Mouse (Mus musculus): ENCODE results near the gene Pithd1. TPM values are rescaled to one million over a fixed set of nuclear protein-coding genes. Genes with fewer than 3 reads are reported as not detected.
"Not testable (repeated sequence)": the region's sequence is repeated elsewhere in the genome, so short reads cannot be mapped to it uniquely, and the experiment has no call there.

The Pithd1 gene
- polyA plus RNA-seq, 1 experiment from 2014 or later, result 63.3 TPM

DNA sequence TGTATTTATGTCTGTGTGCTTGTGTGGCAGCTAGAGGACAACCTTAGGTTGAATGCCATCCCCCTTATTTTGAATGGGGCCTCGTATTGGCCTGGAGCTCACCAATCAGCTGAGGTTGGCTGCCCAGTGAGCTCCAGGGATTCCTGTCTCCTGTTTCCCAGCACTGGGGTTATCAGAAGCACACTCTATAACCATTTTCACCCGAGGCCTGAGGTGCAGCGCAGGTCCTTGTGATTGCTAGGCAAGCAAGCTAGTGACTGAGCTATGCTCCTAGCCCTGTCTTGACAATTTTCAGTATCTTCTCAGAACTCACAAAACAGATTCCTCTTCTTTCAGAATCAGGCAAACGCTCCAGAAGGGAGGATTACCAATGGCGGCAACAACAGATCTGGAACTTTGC lies 2.5 kb downstream of the Pithd1 start:
- no peaks in the 10 kb centered on the region for H3K27me3 ChIP-seq (replicated peaks)

DNA sequence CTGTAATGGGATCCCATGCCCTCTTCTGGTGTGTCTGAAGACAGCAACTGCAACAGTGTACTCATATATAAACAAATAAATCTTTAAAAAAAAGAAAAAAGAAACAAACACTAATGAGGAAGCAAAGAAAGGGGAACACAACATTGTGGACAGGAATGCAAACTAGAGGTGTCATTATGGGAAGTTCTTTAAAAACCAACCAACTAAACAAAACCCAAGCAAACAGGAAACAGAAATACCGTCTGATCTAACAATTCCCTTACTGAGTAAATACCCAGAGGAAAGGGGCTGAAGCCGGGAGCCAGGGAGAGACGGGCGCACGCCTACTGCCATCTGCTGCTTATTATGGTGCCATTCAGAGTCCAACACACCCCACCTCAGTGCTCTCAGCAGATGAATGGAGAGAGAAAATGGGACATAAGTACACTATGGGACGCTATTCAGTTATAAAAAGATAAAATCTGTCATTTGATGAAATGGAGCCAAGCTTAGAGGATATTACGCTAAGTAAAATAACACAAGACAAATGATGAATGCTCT lies 5.5 kb downstream of the Pithd1 start:
- H3K27ac ChIP-seq, result no peak overlapping the region
- peaks cover 10% of the 10 kb centered on the region for H3K4me1 ChIP-seq
- no peaks in the 10 kb centered on the region for H3K9me3 ChIP-seq
- H3K4me3 ChIP-seq, result no peak overlapping the region
- peaks cover 42% of the 10 kb centered on the region for H3K36me3 ChIP-seq
- no peak for ATAC-seq (ENCODE audit: low FRiP score, low read depth)
- 89% methylated on average over 7 of the region's 7 CpGs for WGBS
- H3K27me3 ChIP-seq (replicated peaks), result no peaks in the 10 kb centered on the region
- no peak overlapping the region for H3K9ac ChIP-seq
- no peak overlapping the region for H3K4me2 ChIP-seq (replicated peaks)

More for the DNA sequence above, 2.5 kb downstream of the Pithd1 start:
- no peak overlapping the region for H3K27ac ChIP-seq
- H3K4me3 ChIP-seq, result no peak overlapping the region
- H3K36me3 ChIP-seq, result peaks cover 25% of the 10 kb centered on the region
- H3K9me3 ChIP-seq, result no peaks in the 10 kb centered on the region
- ATAC-seq (ENCODE audit: low FRiP score, low read depth), result no peak
- peak overlapping the region; percentile 12; the same call in 1 of the 2 replicates for H3K4me2 ChIP-seq (replicated peaks)
- H3K4me1 ChIP-seq, result peaks cover 17% of the 10 kb centered on the region
- WGBS, result 89% methylated on average over 5 of the region's 5 CpGs
- H3K9ac ChIP-seq, result no peak overlapping the region

DNA sequence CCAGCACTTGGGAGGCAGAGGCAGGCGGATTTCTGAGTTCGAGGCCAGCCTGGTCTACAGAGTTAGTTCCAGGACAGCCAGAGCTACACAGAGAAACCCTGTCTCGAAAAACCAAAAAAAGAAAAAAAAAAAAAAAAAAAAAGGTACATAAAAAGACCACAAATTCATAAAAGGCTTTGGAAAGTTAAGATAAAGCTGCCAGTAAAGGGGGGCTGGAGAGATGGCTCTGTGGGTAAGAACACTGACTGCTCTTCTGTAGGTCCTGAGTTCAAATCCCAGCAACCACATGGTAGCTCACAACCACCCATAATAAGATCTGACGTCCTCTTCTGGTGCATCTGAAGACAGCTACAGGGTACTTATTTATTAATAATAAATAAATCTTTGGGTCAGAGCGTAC lies 6.8 kb downstream of the Pithd1 start:
- H3K4me3 ChIP-seq; H3K9ac ChIP-seq; H3K27me3 ChIP-seq (replicated peaks); H3K27ac ChIP-seq; H3K4me2 ChIP-seq (replicated peaks); H3K4me1 ChIP-seq; ATAC-seq (ENCODE audit: low FRiP score, low read depth); H3K9me3 ChIP-seq: not testable (repeated sequence)
- WGBS, result 95% methylated on average over 5 of the region's 5 CpGs
- peaks cover 56% of the 10 kb centered on the region for H3K36me3 ChIP-seq

DNA sequence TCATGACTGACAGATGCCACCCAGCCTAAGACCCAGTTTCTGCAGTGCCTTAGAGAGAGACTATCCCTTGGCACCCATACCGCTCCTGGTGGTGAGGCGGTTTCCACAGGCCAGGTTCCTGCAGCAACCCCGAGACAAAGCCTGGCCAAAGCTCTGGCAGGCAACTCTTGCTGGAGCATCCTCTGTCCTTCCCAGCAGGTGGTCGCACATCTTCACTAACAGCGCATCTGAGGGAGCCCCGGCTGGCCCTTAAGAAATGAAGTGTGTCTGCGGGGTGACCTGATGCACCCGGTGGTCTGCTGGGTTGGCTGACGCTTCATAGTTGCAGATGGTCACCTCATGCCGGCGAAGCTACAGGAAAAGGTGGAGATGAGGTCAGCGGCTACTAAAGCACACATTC lies 10.9 kb downstream of the Pithd1 start:
- no peaks in the 10 kb centered on the region for H3K9me3 ChIP-seq
- peaks cover 14% of the 10 kb centered on the region for H3K4me1 ChIP-seq
- ATAC-seq (ENCODE audit: low FRiP score, low read depth), result no peak
- no peak overlapping the region for H3K27ac ChIP-seq
- H3K36me3 ChIP-seq, result peaks cover 41% of the 10 kb centered on the region
- H3K4me2 ChIP-seq (replicated peaks), result no peak overlapping the region
- 88% methylated on average over 12 of the region's 12 CpGs for WGBS
- no peak overlapping the region for H3K4me3 ChIP-seq
- H3K9ac ChIP-seq, result no peak overlapping the region
- H3K27me3 ChIP-seq (replicated peaks), result no peaks in the 10 kb centered on the region

DNA sequence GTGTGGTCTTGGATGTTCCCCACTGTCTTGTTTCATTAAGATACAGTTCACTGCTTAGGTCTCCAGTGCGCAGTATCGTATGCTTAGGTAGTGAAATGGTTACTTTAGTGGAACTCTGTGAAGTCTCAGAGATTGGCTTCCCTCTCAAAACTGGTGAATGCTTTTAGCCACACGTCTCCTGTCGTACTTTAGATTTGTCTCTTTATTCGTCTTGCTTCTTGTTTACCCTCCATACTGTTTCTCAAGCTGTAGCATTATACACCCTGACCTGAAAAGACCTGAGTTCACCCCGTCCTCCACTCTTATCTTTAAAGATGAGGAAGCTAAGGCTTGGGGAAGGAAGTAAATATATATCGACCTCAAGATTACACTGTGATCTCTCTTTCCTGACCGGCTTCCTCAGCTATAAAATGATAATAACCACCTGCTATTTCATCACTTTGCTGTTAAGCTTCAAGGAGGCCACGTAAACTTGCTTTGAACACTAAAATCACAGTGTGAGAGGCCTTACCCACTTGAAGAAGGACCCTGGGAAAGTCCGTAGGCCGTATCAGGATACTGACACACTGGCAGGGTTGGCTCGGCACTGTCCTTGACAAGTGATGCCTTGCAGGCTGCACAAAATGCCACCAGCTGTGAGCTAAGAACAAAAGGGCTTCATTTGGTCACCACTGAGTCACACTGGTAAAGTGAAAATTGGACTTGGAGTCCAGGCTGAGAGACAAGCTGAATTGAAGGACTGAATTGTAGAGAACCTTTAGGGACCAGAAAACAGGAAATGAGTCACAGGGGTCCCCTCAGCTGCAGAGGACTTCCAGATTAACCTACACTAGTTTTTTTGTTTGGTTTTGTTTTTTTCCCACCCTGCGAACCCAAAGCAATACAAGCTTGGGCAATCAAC lies 13.9 kb downstream of the Pithd1 start:
- no peaks in the 10 kb centered on the region for H3K27me3 ChIP-seq (replicated peaks)
- H3K27ac ChIP-seq, result no peak overlapping the region
- peak overlapping the region; percentile 99 for H3K4me2 ChIP-seq (replicated peaks)
- peaks cover 60% of the 10 kb centered on the region for H3K36me3 ChIP-seq
- peak overlapping the region; percentile 100 for H3K4me3 ChIP-seq
- H3K4me1 ChIP-seq, result peaks cover 22% of the 10 kb centered on the region
- H3K9ac ChIP-seq, result peak overlapping the region; percentile 93; the same call in 1 of the 2 replicates
- ATAC-seq (ENCODE audit: low FRiP score, low read depth), result no peak
- H3K9me3 ChIP-seq, result no peaks in the 10 kb centered on the region
- WGBS, result 78% methylated on average over 13 of the region's 13 CpGs

DNA sequence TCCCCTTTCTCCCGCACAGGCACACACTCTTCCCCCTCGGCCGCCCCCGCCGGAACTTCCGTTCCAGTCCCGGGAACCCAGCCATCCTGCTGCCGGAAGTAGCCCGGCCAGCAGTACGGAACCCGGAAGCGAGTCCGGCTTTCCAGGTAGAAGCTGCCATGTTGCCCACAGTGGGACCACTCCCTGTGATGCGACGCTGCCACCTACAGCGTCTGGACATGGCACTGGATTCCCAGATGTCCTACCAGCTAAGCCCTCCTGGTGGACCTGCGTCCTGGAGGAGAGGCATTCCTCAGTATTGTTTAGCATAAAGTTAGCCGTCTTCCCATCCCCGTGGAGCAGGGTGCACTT lies 14.5 kb downstream of the Pithd1 start, which contains the start of gene Lypla2:
Gene Lypla2 (minus strand): TSS at position 71 of the 351 bp plus-strand sequence.
- Histone ChIP-seq H3K4me1 (peaks cover 22% of the 10 kb centered on the region), H3K4me2 (replicated peaks) (peak within 1 kb of the TSS; percentile 99), H3K4me3 (peak within 1 kb of the TSS; percentile 100), H3K36me3 (peaks cover 66% of the 10 kb centered on the region), H3K27me3 (replicated peaks) (no peaks in the 10 kb centered on the region), H3K27ac (no peak within 1 kb of the TSS), H3K9ac (peak within 1 kb of the TSS; percentile 93), H3K9me3 (no peaks in the 10 kb centered on the region)
- WGBS, result under 1% methylated on average over 17 of the region's 19 CpGs
- peak; percentile 79 for ATAC-seq (ENCODE audit: low FRiP score, low read depth)

DNA sequence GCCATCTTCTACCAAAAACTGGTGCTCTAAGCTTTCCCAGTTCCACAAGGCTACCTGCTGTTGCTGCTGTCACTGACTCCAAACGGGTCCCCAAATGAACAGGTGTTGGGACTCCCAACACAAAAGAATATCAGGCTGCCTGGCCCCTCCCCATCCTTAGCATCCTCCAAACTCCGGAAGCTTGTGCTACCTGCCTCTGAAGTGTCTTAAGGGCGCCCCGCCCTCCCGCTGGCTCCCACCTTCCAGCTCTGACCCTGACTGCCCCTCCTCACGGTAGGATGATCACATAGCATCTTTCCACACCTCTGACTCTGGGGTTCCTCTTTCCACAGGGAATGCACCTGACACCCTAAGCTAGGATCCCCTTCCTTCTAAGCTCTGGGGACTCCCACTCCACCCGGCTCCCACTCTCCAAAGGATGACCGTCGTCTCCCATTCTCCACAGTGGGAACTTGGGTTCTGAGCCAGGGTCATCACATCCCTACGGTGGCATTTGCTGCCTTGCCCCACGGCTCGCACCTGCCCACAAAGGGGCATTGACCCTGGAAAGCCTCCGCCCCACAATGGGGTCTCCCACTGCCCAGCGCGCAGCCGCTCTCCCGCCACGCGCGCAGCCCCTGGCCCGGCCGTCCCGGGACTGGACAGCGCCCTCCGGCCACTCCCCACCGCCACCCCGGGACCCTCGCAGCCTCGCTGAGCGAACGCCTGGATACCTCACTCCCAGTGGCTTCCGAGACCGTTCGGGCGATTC lies 15.1 kb downstream of the Pithd1 start:
- peak; percentile 65 for ATAC-seq (ENCODE audit: low FRiP score, low read depth)
- no peaks in the 10 kb centered on the region for H3K9me3 ChIP-seq
- peak overlapping the region; percentile 99 for H3K4me2 ChIP-seq (replicated peaks)
- no peak overlapping the region for H3K27ac ChIP-seq
- peak overlapping the region; percentile 93 for H3K9ac ChIP-seq
- under 1% methylated on average over 35 of the region's 35 CpGs for WGBS
- no peaks in the 10 kb centered on the region for H3K27me3 ChIP-seq (replicated peaks)
- peak overlapping the region; percentile 100 for H3K4me3 ChIP-seq
- H3K4me1 ChIP-seq, result peaks cover 22% of the 10 kb centered on the region
- H3K36me3 ChIP-seq, result peaks cover 69% of the 10 kb centered on the region

DNA sequence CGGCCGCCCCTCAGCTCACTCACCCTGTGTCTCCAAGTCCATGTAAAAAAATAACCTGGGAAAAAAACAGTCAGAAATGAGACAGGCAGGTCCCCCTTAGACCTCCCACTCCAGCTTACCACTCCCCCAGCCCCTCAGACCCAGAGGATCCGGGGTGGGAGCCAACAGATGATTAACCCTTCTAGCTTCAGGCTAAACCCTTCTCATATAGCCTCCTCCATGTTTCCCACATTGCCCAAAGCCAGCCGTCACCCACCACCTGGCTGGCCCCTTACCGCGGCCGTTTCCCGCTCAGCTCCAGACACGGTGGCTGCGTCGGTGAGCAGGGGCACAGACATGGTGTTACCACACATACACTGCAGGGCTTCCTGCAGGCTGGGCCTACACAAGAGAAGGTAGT lies 16.5 kb downstream of the Pithd1 start:
- ATAC-seq (ENCODE audit: low FRiP score, low read depth), result no peak
- Histone ChIP-seq H3K4me1 (peaks cover 22% of the 10 kb centered on the region), H3K4me2 (replicated peaks) (peak overlapping the region; percentile 99), H3K27ac (no peak overlapping the region), H3K36me3 (peaks cover 67% of the 10 kb centered on the region), H3K27me3 (replicated peaks) (no peaks in the 10 kb centered on the region), H3K4me3 (no peak overlapping the region), H3K9ac (no peak overlapping the region), H3K9me3 (no peaks in the 10 kb centered on the region)
- WGBS, result 94% methylated on average over 11 of the region's 11 CpGs

DNA sequence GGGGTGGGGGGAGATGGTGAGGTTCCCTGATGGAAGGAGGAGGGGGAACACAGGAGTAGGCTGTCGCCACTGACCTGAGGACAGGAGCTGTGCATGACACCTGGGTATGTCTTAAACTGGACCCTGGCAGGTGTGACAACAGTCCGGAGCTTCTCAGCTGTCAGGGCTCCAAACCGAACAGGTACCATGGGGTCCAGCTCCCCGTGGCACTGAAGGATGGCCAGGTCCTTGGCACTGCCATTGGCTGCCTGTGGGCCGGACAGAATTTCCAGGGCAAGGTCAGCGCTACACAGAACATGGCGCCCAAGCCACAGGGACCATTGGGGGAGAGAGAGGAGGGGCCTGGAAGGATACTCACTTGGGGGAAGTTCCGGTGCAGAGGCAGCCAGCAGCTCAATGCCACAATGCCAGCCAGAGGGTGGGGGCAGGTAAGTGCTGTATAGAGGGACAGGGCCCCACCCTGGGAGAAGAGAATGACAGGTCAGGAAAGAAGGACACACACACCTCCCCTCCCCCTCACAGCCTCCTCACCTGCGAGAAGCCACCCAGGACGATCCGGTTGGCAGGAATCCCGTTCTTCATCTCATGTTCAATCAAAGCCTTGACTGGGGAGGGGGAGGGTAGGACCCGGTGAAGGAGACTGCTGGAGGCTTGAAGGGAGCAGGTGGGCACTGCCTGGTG lies 17.9 kb downstream of the Pithd1 start:
- Histone ChIP-seq H3K9ac (no peak overlapping the region), H3K4me1 (peaks cover 27% of the 10 kb centered on the region), H3K27me3 (replicated peaks) (no peaks in the 10 kb centered on the region), H3K36me3 (peaks cover 55% of the 10 kb centered on the region), H3K4me2 (replicated peaks) (no peak overlapping the region), H3K27ac (no peak overlapping the region), H3K4me3 (no peak overlapping the region), H3K9me3 (no peaks in the 10 kb centered on the region)
- ATAC-seq (ENCODE audit: low FRiP score, low read depth), result no peak
- WGBS, result 95% methylated on average over 13 of the region's 13 CpGs

DNA sequence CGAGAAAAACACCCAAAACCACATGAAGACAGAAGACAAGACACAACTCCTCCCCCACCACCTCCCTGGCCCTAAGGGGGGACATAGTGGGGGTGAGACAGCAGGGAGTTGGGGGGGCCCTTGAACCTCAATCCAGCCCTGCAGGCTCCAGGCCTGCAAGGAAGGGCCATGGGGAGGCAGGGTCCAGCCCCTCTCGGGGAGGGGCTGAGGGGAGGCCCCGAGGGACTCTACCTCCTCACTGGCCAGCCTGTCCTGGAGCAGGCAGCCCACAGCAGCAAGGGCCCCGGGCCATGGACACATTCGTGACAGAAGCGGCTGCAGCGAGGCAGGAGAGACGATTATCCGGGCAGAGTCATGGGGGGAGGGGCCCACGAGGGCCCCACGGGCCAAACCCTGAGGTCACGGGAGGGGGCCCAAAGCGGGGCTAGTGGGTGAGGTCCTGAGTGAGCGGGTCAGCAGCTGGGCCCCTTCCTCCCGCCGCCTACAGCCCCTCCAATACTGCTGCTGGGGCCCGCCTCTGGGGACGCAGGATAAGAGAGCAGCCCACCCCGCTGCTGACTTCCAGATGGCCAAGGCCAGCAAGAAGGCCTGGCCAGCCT lies 18.7 kb downstream of the Pithd1 start:
- no peak overlapping the region for H3K4me2 ChIP-seq (replicated peaks)
- WGBS, result 73% methylated on average over 19 of the region's 19 CpGs
- no peaks in the 10 kb centered on the region for H3K27me3 ChIP-seq (replicated peaks)
- H3K36me3 ChIP-seq, result peaks cover 53% of the 10 kb centered on the region
- peaks cover 31% of the 10 kb centered on the region for H3K4me1 ChIP-seq
- no peaks in the 10 kb centered on the region for H3K9me3 ChIP-seq
- no peak overlapping the region for H3K9ac ChIP-seq
- no peak overlapping the region for H3K27ac ChIP-seq
- ATAC-seq (ENCODE audit: low FRiP score, low read depth), result no peak
- no peak overlapping the region for H3K4me3 ChIP-seq

DNA sequence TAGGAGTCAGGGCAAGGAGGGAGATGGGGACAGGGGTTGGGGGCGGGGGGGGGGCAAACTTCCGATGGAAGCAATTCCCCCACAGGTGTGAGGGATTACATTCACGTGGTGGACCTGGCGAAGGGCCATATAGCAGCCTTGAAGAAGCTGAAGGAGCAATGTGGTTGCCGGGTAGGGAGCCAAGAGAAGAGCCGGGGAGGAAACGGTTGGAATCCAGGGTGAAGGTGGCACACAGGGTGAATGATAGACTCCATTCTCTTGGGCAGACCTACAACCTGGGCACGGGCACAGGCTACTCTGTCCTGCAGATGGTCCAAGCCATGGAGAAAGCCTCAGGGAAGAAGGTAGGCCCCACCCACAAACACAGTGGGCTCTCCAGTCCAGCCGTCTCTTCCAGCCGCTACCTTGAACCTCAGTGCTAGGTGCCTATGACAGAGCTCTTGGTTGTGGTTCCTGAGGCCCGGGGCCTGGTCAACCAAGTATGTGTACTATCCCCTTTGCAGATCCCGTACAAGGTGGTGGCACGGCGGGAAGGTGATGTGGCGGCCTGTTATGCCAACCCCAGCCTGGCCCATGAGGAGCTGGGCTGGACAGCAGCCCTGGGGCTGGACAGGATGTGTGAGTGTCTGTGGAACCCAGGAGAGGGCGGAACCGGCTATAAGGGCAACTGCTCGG lies 19.8 kb downstream of the Pithd1 start:
- Histone ChIP-seq H3K4me3 (no peak overlapping the region), H3K4me1 (peaks cover 33% of the 10 kb centered on the region), H3K27me3 (replicated peaks) (no peaks in the 10 kb centered on the region), H3K36me3 (peaks cover 53% of the 10 kb centered on the region), H3K27ac (no peak overlapping the region), H3K9ac (no peak overlapping the region), H3K4me2 (replicated peaks) (no peak overlapping the region), H3K9me3 (no peaks in the 10 kb centered on the region)
- 89% methylated on average over 18 of the region's 18 CpGs for WGBS
- ATAC-seq (ENCODE audit: low FRiP score, low read depth), result no peak

Data from neural tube, embryonic 12.5 days (tissue).